Mouse (Mus musculus) heart, postnatal 14 days (tissue): Measurements from ENCODE around the gene Bbs1. TPM values are rescaled to one million over a fixed set of nuclear protein-coding genes. Genes with fewer than 3 reads are reported as not detected.
"Not testable (repeated sequence)": the region's sequence is repeated elsewhere in the genome, so short reads cannot be mapped to it uniquely, and the experiment has no call there.

Experiments used
- DNase-seq, 2 experiments: peaks; one replicate each; pipeline ENCODE4 v3.0.0; 2021 to 2022
- intact Hi-C: fragments of 180-260 bp; cut with DNase I; formaldehyde crosslinking; loops from one replicate; pipeline ENCODE4 v1.15.1; 2025
- total RNA-seq, 2 experiments: library from RNA; stranded (reverse); gene quantifications; 2 replicates each; pipeline ENCODE4 v1.2.3; 2021

Gene Bbs1
- total RNA-seq, 2 experiments from 2014 or later = 3.3 to 3.9 TPM

DNA sequence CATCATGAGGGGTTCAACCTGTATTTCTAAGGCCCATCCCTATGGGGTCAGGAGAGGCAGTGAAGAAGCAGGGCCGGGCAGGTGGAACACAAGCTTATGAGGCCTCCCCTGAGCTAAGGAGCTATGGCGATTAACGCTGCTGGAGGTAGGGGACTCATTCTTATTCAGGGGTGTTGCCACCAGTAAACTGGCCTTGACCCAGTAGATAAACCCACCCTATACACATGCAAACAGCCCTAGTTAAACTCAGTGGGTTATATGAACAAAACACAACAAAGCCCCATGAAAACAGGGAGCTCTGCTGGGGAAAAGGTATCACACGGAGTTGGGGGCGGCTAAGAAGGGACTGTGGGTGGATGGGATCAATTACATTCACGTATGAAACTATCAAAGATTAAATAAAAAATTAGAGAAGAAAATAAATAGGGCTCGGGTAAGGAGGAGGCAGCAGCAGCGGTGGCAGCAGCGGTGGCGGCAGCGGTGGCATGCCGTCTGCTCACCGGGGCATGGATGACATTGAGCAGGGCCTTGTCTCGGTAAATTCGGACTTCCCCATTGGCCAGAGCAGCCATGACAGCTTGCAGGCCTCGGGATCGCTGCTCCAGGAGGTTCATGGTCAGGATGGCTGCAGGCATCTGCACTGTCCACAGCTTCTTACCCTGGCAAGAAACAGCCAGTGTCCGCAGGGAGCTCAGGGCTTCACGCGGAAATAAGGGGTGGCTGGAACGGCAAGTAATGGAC lies 9.5 kb downstream of the Bbs1 start:
- DNase-seq = no peak
- intact Hi-C loops = no loop called here

DNA sequence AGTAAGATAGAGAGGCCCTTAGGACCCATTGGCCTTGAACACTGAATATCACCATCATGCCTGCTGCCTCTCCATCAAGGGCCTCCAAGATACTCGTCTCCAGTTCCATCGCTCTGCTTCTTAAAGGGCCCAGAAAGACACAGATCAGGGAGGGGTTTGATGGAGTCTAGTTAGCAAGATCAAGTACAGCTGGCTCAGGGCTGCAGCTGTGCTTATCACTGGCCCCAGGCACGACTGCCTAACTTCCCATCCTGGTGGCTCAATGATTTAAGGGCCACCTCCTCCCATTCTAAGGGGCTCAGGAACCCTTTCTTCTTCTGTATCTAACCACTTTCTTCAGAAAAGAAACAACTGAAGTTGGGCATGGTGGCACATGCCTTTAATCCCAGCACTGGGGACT lies 14.6 kb downstream of the Bbs1 start:
- no peak for DNase-seq
- intact Hi-C loops = no loop called here

DNA sequence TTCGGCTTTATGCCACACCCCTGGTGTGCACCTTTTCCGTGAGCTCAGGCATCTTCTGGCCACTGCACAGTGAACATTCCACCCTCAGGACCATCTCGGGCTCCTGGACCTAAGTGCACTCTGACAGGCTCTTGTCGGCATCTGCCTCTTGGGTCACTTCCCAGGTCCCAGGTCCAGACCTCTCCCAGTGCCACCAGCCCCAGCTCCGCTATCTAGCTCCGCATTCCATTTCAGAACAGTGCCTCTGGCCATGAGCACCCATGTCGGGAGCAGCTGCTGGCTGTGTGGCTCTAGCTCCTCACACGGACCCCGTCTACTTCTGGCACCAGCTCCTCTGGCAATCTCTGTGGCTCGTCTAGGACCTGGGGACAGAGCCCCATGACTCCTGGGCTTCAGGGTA lies 16.6 kb downstream of the Bbs1 start:
- intact Hi-C loops = no loop called here
- peak; percentile 12 to 22 for DNase-seq

DNA sequence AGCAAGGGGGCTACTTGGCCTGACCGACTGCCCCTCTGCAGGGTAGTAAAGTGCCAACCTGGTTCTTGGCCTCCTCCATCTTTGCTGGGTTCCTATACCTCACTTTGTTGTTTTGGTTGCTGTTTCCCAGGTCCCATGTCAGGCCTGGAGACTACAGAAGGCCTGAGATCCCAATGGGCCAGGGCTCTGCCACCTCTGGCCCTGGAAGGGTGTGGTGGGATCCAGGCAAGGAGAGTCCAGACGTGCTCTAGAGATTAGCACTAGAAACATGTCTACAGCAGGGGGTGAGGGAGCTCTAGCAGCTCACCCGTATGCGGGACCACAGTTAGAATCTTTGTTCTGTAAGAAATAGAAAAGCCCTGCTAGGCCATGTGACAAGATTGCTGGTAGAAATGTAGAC lies 22.5 kb downstream of the Bbs1 start:
- intact Hi-C loops = no loop called here

DNA sequence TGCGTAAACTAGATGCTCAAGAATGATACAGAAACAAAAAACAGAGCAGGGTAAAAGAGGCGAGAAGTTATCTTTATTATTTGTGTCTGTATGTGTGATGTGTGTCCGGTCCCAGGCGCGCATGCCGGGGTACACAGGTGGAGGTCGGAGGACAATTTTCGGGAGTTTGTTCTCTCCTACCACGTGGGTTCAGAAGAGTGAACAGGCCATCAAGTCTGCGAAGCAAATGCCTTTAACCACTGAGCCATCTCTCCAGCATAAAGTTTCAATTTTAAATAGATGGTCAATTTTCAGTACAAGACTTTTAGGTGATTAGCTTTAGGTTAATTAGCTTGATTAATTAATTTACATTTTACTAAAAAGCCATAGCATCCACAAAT lies 27.1 kb downstream of the Bbs1 start:
- DNase-seq = no peak
- intact Hi-C loops = no loop called here

More for the DNA sequence above, 22.5 kb downstream of the Bbs1 start:
- DNase-seq = no peak

DNA sequence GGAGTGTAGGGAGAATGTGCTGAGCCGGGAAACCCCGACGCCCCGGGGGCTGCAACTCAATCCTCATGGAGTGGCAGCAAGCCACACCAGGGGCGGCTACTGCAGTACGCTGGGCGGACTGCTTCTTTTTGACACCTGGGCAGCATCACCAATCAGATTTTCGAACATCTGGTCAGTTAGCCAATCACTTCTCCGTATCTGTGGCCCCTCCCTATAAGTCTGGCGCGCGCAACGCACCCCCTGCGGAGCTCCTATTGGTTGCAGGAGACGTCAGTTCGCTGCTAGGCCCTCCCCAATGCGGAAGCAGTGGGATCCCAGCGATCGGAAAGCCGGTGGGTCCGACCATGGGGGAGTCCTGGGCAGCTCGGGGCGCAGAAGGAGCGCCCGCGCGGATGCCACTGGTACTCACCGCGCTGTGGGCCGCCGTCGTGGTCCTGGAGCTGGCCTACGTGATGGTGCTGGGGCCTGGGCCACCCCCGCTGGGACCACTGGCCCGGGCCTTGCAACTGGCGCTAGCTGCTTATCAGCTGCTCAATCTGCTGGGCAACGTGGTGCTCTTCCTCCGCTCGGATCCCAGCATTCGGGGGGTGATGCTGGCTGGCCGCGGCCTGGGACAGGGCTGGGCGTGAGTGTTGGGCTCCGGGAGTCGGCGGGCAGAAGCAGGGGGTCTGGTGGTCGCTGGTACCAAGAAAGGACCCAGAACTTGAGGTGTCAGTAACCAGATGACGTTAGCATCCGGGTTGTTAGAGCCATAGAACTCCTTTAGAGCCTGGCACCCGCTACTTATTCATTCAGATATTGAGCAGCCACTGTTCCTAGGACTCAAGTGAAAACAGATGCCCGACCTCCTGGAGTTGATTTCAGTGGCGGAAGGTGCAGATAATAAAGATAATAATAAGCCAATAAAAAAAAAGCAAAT lies 27.8 kb downstream of the Bbs1 start, which contains the start of gene Zdhhc24:
Gene Zdhhc24, plus strand, starts transcription at position 264 of the 919 bp plus-strand sequence.
- DNase-seq = peak; percentile 96
- intact Hi-C loops = no loop called here

DNA sequence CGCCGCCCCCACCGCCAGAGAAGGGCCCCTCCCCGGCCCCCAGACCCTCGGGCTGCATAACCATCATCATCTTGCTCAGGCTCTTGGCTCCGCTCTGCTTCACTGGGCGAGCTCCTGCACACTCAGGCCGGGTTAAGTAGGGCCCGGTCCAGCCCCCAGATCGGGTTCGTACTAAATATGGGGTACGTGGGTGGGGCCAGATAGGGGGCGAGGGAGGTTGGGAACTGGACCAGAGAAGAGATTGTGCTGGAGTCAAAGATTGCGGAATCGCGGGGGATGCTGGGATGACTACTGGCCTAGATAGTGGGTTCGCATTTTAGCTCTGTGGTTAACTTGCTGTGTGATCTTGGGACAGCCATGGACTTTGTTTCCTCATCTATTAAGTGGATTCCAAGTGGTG lies 28.6 kb downstream of the Bbs1 start, which contains the start of gene Actn3:
Gene Actn3, minus strand, starts transcription at position 125 of the 400 bp plus-strand sequence.
- DNase-seq = peak; percentile 37 to 42
- intact Hi-C loops = no loop called here

DNA sequence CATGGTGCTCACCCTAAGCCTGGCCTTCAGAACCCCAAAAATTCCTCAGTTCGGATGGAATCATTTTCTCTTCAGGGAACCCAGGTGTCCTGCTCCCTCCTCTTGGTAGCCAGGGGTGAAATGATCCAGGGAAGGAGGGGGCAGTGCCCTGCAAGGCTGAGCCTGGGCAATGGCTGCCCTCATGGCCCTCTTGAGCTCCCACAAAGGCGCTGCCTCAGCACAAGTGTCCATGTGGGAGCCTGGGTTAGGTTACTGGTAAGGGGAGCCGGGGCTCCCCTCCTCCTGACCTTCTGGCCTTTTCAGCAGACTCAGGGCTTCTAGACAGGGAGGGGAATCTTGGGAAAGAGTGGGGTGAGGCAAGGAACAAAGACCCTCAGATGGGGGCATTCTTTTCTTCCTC lies 29.7 kb downstream of the Bbs1 start:
- no peak for DNase-seq
- intact Hi-C loops = no loop called here

DNA sequence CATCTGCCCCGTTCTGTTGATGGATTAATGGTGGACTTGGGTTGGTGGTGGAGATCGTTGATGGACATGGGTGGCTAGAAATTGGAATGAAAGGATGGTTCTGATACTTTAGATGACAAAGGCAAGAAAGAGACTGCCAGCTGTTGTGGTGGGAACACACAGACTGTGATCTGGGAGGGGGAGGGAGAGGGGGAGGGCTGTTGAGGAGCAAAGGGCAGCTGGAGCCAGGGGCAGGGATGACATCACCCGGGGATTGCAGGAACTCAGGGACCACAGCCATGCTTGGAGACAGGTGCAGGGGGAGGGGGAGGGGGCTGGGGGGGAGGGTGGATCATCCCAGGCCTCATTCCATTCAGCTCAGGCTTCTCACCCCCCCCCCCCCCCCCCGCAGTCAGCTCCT lies 30.2 kb downstream of the Bbs1 start:
- intact Hi-C loops = no loop called here
- no peak for DNase-seq

DNA sequence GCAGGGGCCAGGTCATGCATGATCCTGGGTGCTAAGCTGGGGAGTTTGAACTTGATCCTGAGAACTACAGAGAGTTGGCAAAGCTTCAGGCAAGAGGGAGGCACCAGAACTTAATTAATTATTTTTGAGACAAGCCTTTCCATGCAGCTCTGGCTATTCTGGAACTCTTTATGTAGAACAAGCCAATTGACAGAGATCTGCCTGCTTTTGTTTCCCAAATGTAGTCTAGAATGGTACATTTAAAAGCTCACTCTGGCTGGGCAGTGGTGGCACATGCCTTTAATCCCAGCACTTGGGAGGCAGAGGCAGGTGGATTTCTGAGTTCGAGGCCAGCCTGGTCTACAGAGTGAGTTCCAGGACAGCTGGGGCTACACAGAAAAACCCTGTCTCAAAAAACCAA lies 31.8 kb downstream of the Bbs1 start:
- intact Hi-C loops, DNase-seq: not testable (repeated sequence)

DNA sequence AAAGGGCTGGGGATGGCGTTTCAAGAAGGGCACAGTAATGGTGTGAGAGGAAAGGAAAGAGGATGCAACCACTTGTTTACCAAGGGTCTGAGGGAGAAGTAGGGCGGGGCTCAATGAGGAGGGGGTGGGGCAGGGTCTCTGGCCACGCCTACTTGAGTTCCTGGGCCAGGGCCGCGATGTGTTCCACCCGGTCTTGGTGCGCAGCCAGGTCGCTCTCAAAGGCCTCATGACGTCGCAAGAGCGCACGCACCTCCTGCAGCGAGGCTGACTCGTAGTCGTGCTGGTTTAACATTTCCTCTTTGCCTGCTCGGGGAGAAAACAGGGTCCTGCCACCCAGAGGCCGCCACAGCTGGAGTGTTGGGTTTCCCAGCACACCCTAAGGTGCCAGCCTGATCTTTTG lies 41.3 kb downstream of the Bbs1 start:
- intact Hi-C loops = no loop called here
- DNase-seq = peak; percentile 22 to 37

DNA sequence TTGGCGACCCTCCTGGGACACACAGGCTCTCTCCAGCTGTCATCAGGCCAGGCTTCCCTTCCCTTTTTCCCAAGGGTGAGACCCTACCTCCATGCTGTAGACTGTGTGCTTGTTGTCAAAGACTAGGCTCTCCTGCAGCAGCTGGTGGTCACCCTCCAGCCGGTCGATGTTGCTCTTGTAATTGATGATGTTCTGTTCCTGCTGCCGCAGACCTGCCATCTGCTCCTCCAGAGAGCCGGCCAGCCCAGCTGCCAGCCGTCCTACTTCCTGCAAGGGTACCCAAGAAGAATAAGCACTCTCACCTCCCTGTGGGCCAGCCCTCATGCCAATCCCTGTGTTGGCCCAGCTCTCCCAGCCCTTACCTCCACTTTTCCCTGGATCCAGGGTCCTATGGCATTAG lies 43.4 kb downstream of the Bbs1 start:
- no peak for DNase-seq
- intact Hi-C loops = no loop called here

DNA sequence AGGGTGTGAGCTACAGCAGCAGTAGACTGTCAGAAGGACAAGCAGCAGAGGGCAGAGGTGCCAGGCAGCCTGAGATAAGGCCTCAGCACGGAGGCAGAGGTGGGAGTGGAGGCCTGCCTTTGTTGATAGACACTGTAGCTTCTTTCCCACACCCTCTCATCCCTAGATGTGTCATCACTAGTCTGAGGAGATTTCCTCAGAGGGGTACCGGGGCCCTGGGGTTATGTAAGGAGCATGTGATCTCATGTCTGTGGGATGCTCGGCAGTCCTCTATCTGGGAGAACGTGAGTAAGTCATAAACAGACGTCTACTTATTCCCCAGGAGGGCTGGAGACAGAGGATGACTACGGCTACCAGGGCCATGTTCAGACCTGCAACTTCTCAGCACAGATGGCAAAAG lies 47.3 kb downstream of the Bbs1 start:
- intact Hi-C loops = no loop called here

DNA sequence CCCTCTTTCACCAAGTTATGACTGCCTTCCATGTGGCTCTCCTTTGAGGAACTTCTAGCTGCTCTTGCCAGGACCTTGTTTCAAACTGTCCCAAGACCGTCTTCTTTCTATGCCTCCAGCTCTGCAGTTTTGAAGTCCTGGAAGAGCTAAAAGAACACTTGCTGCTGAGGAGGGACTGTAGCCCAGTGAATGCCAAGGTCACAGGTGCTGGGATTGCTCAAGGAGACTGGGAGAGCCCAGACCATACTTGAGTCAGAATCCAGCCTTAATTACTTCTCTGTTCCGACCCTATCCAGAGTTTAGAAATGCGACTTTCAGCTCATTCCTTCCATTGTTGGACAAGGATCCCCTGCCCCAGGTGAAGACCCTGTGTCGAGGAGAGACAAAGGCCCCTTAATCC lies 50.5 kb downstream of the Bbs1 start:
- DNase-seq = no peak
- intact Hi-C loops = no loop called here

More for the DNA sequence above, 47.3 kb downstream of the Bbs1 start:
- DNase-seq = no peak

DNA sequence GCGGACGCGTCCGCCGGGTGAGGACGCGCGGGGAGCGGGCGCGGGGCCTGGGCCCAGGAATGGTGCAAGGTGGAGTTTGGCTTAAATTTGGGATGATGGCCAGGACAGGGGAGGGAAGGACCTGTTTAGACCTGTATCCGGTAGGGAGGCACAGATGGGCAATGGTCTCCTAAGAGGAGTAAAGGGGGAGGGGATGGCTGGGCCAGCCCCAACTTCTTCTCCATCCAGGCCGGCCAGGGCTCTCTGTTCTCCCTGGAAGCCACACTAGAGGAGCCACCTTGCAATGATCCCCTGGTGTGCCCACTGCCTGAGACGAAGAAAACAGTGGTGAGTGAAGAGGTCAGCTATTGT lies 51.0 kb downstream of the Bbs1 start:
- intact Hi-C loops = no loop called here
- no peak for DNase-seq

DNA sequence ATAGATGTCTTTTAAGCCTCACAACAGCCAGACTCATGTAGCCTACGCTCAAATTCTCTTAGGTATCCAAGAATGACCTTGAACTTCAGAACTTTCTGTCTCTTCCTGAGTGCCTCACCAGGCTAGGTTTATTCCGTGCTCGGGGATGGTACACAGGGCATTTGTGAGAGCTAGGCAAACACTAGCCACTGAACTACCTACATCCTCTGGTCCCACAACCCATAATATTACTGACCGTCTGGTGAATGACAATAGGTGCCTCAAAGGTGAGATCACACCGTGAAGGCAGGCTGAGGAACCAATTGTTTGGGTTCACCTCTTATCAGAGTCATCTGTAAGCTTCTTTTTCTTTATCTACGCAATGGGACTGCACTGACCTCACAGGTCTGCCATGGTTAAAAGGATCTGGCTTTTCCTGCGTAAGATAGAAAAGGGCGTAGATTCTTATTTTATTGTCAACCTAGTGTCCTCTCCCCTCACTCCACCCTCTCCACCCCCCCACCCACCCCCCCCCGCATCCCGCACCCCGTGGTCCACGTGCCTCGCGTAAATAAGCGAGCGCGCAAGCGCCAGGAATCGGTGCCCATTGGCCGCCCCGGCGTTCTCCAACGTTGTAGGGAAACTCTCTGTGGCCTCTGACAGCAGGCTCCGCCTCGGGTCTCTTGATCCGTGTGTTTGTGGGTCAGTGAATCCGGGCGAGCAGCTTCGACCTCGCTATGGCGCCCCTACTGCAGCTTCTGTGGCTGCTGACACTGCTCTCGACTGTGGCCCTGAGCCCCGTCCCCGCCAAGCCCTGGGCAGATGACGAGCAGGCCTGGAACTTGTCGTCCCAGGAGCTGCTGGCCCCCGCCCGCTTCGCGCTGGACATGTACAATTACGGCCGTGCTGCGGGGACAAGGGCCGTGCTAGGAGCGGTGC lies 51.6 kb downstream of the Bbs1 start, which contains the start of gene Ctsf:
Gene Ctsf, plus strand, starts transcription at position 579 of the 918 bp plus-strand sequence.
- DNase-seq = peak; percentile 89 to 90
- intact Hi-C loops = loop anchor here (5.0 kb wide), 1 partner anchor 228 kb away; the partner anchor contains the start of gene Rce1

DNA sequence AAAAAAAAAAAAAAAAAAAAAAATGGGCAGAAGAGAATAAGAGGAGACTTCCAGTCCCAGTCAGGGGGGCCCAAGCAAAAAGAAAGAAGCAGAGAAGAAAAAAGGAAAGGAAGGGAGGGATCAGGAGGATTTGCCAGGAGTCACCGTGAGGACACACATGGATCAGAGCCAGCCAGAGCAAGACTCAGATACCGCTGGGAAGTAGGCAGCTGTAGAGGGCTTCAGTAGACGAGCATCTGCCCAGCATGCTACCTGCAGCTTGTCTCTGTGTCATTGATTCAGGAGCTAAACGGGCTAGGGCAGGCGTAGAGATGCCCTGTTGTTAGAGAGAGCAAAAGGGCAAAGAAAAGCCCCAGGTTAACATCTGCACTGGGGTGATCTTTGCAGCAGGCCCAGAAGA lies 56.1 kb downstream of the Bbs1 start:
- no peak for DNase-seq
- intact Hi-C loops = loop anchor here (5.0 kb wide), 1 partner anchor 223 kb away; the partner anchor contains the start of gene Rce1

DNA sequence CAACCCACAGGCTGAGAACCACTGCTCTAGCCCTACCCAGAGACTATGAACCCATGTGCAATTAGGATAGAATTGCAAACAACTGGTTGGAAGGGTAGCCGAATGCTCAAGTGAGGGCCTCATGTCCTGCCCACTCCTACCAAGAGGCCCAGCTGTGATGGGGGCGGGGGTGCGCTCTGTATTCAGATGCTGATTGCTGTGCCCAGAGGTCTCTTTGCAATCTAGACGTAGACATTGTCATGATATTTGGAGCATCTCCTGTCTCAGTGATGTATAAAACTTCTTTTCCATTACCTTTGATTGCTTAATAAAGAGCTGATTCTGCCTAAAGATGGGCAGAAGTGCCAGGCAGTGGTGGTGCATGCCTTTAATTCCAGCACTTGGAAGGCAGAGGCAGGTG lies 56.6 kb downstream of the Bbs1 start:
- intact Hi-C loops = loop anchor here (5.0 kb wide), 1 partner anchor 222 kb away; the partner anchor contains the start of gene Rce1
- DNase-seq = no peak

DNA sequence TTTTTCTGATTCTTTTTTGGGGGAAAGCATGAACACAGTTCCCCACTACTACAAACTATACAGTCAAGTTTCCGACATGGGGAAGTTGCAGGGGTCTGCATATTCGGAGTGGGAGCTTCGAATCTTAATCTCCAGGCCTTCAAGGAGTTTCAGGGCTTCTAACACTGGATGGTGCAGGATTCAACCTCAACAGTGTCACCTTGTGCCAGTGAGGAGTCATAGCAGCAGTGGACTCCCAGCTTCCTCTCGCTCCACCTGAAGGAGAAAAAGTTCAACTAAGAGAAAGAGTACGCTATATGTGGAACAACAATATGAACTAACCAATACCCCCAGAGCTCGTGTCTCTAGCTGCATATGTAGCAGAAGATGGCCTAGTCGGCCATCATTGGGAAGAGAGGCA lies 58.9 kb downstream of the Bbs1 start:
- intact Hi-C loops = loop anchor here (1.0 kb wide), 1 partner anchor 92 kb away; no protein-coding TSS in a partner anchor
- DNase-seq = peak; percentile 19 to 30

DNA sequence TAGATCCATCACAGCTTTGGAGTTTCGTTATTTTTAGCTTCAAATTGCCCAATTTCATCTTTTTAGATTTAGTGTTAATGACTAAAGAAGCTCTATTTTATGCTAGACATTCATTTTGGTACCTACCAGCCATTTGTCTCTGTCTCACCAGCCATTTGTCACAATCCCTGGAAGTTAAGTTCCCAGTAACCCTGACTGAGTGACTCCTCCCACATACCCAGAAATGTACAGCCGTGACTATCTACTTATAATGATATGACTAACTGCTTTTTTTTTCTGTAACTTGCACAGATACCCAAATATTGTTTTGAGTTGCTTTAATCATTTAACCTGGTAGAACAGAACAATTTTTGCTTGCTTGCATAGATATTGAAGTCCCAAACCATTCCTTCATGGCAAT lies 60.6 kb downstream of the Bbs1 start:
- intact Hi-C loops = no loop called here
- DNase-seq = no peak
